Mouse (Mus musculus) thymus, postnatal 0 days (tissue): ENCODE measurements at regions not wholly inside any gene's neighbourhood (a gene's known extent, or its start where the extent isn't known, plus 50 kb on each side); places are given as distances from the start of the nearest gene placed in this dataset.

Source experiments
- DNase-seq: peaks from one replicate; pipeline ENCODE4 v3.0.0-alpha.2; 2015; ENCODE audit warnings: low spot score

- DNase-seq: no peak
Measured at GRCm38 (mm10) chr14:120146908-120147770, 104.9 kb upstream of the Oxgr1 start.

GRCm38 (mm10) chr14:120148803-120149202 lies 106.6 kb upstream of the Oxgr1 start:
- no peak for DNase-seq

- no peak for DNase-seq
Measured at GRCm38 (mm10) chr14:120149341-120149741, 107.1 kb upstream of the Oxgr1 start.

GRCm38 (mm10) chr14:120150589-120150988 lies 108.4 kb upstream of the Oxgr1 start:
- no peak for DNase-seq

GRCm38 (mm10) chr14:120154413-120154812 lies 112.2 kb upstream of the Oxgr1 start:
- DNase-seq: no peak

GRCm38 (mm10) chr14:120164184-120164583 lies 111.3 kb upstream of the Mbnl2 start:
- no peak for DNase-seq

GRCm38 (mm10) chr14:120165496-120166045 lies 109.9 kb upstream of the Mbnl2 start:
- no peak for DNase-seq

GRCm38 (mm10) chr14:120170733-120171132 lies 104.7 kb upstream of the Mbnl2 start:
- no peak for DNase-seq

- DNase-seq: no peak
Measured at GRCm38 (mm10) chr14:120172058-120172457, 103.4 kb upstream of the Mbnl2 start.

- DNase-seq: no peak
Measured at GRCm38 (mm10) chr14:120172844-120173243, 102.6 kb upstream of the Mbnl2 start.

GRCm38 (mm10) chr14:120174615-120175014 lies 100.9 kb upstream of the Mbnl2 start:
- no peak for DNase-seq

- DNase-seq: no peak
Measured at GRCm38 (mm10) chr14:120195218-120195617, 80.3 kb upstream of the Mbnl2 start.

- DNase-seq: no peak
Measured at GRCm38 (mm10) chr14:120211741-120212140, 63.7 kb upstream of the Mbnl2 start.

GRCm38 (mm10) chr14:120212626-120213025 lies 62.8 kb upstream of the Mbnl2 start:
- DNase-seq: no peak

GRCm38 (mm10) chr14:120219224-120219623 lies 56.2 kb upstream of the Mbnl2 start:
- DNase-seq: no peak

GRCm38 (mm10) chr14:120223528-120224201 lies 51.8 kb upstream of the Mbnl2 start:
- no peak for DNase-seq

- DNase-seq: no peak
Measured at GRCm38 (mm10) chr14:120224202-120224846, 51.1 kb upstream of the Mbnl2 start.

- no peak for DNase-seq
Measured at GRCm38 (mm10) chr14:120225657-120226056, 49.8 kb upstream of the Mbnl2 start.
